Mouse (Mus musculus): ENCODE data around the gene Axin1.
"Not testable (repeated sequence)": the region's sequence is repeated elsewhere in the genome, so short reads cannot be mapped to it uniquely, and the experiment has no call there.

The Axin1 gene

GRCm38 (mm10) chr17:26122431-26123140 is 15.9 kb upstream of the Axin1 start:
- no peak for DNase-seq

GRCm38 (mm10) chr17:26123267-26123684 is 15.2 kb upstream of the Axin1 start, which contains the start of gene Mrpl28:
Gene Mrpl28, plus strand, starts transcription at chr17:26123500.
- DNase-seq, result peak; percentile 94

GRCm38 (mm10) chr17:26124560-26124959 is 13.9 kb upstream of the Axin1 start:
- no peak for DNase-seq

GRCm38 (mm10) chr17:26125226-26125625 is 13.3 kb upstream of the Axin1 start:
- no peak for DNase-seq

GRCm38 (mm10) chr17:26131062-26131732 is 7.3 kb upstream of the Axin1 start:
- no peak for DNase-seq

GRCm38 (mm10) chr17:26131856-26132853 is 6.3 kb upstream of the Axin1 start:
- DNase-seq, result no peak

DNA sequence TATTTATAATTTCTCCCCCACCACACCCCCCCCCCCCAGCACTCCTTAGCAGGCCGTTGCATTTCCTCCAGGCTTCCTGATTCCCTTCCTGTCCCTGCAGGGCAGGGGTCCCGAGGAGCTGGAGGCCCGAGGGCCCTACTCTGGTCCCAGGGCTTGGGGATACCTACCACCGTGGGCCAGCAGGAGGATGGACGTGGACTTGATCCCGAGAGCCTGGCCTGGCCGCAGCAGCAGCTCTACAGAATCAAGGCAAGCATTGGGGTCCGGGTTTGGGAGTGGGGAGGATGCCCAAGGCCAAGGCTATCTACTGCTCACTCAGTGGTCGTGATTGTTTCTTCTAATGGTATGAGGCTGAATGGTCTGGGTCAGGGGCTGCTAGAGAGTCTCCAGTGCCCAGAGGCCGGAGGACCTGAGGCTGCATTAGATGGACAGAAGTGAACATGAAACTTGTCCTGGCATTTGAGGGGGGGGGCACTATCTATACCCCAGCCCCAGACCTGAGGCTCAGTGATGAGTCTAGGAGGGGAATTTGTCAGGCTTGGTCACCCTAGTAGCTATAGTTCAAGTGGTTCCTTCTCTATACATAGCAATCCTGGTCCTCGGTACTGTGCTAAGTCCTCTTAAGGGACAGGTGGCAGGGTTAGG is 1.3 kb upstream of the Axin1 start:
- no peak for DNase-seq

GRCm38 (mm10) chr17:26137751-26138130 is 747 bp upstream of the Axin1 start:
- no peak for DNase-seq

- DNase-seq, result peak; percentile 75
Measured at GRCm38 (mm10) chr17:26138901-26139381, 453 bp downstream of the Axin1 start.

DNA sequence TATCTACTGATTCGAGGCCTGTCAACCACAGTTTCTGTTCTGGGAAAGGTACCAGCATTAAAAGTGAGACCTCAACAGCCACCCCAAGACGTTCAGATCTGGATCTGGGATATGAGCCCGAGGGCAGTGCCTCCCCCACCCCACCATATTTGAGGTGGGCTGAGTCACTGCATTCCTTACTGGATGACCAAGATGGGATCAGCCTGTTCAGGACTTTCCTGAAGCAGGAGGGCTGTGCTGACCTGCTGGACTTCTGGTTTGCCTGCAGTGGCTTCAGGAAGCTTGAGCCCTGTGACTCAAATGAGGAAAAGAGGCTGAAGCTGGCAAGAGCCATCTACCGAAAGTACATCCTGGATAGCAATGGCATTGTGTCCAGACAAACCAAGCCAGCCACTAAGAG is 4.3 kb downstream of the Axin1 start:
- DNase-seq, result no peak

DNA sequence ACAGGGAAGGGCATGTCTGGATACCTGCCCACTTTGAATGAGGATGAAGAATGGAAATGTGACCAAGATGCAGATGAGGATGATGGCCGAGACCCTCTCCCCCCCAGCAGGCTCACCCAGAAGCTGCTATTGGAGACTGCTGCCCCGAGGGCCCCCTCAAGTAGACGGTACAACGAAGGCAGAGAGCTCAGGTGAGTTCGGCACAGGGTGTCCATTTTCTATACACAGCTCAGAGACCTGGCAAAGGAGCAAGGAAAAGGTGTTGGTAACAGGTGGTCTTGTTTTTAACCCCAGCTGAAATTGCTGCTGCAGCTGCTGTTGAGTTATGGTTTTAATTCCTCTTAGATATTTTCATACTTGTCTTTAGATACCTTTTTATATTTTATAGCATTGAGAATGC is 4.9 kb downstream of the Axin1 start:
- no peak for DNase-seq

DNA sequence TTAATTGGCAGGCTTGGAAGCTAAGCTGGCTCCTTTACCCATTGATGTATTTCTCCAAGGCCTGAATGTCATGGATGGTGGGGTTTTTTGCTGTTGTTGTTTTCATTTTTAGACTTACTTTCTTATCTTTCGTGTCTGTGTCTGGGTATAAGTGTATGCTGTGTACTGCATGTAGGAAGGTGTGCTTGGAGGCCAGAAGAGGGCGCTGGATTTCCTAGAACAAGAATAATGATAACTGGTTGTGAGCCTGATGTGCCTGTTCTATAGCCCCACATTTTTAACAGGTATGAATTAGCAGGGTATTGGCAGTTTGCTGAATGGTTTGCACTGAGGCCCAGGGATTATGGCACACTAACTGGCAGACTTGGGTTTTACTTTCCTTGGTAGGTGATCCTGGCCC is 10.6 kb downstream of the Axin1 start:
- no peak for DNase-seq

DNA sequence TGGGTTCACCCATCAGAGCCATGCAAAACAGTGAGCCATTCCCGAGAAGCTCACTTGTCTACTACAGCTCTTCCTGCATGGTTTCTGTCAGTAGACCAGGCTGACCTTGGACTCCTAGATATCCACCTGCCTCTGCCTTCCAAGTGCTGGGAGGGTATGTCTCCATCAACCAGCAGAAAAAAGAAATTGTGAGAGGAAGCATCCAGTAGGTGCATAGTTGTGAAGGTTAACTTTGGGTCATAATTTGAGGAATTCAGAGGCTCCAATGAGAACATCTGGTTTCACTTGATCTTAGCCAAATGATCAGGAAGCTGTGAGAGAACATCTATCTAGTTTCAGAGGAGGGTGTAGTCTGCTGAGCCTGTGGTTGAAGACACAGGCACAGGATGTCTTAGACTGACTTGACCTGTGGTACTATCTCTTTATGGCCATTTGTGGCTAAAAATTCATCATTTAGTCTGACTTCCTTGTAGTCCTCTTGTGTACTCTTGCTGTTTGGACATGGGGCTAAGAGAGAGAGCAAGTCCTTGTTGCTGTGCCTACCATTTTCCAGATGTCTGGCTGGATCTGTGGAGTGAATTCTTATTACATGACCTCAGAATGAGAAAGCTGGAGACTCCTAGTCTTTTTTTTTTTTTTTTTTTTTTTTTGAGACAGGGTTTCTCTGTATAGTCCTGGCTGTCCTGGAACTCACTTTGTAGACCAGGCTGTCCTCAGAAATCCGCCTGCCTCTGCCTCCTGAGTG is 13.6 kb downstream of the Axin1 start:
- no peak for DNase-seq

DNA sequence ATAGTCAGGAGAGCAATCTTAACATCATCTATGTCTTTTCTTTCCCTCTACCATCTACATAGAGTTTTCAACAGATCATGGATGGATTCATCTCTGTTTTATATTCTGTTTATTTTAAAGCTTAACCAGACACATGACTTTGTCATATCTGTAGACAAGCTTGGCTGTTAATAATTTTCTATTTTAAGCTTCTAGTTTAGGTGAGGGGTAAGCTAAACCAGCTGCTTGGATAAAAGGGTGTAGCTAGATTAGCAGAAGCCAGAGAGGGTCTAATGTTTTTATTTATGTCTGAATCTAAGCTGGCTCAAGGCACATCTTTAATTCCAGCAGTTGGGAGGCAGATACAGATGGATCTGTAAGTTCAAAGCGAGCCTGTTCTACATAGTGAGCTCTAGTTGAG is 24.2 kb downstream of the Axin1 start:
- DNase-seq, result no peak

DNA sequence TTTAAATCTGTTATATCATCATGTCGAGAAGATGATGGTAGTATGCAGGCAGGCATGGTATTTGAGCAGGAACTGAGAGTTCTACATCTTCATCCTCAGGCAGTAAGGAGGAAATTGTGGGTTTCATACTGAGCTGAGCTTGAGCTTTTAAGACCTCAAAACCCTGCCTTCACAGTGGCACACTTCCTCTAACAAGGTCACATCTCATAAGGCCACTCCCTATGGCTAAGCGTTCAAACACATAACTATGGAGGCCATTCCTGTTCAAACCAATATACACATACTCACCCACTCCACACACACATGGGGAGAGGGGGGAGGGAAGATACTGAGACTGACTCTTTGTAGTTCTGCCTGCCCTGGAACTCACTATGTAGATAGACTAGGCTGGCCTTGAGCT is 29.6 kb downstream of the Axin1 start:
- peak; percentile 27 for DNase-seq

DNA sequence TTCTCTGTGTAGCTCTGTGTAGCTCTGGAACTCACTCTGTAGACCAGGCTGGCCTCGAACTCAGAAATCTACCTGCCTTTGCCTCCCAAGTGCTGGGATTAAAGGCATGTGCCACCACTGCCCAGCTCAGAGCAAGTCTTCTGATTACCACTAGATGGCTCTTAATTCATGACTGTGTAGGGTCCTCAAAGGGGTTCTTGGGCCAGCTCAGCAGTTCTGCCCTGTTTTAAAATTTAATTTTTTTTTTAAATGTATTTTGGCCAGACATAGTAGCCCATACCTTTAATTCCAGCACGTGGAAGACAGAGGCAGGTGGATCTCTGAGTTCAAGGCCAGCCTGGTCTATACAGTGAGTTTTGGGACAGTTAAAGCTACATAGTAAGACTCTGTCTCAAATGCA is 36.8 kb downstream of the Axin1 start:
- not testable (repeated sequence) for DNase-seq

- DNase-seq, result no peak
Measured at GRCm38 (mm10) chr17:26178611-26179010, 40.1 kb downstream of the Axin1 start.

DNA sequence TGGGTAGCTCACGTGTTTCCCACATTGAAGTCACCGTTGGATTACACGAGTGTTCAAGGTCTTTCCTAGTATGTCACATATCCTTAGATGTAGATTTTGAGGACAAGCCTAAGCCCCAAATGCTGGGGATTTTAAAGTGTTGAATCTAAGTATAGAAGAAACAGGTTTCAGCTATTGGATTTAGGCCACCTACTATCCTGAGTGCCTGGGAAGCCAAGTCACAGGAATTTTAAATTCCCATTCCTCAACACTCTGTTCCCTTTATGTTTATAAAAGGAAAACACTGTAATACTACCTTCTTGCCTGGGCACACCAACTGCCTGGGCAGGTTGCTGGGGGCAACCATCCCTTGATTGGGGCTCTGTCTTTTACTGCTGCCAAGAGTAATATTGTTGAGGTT is 42.7 kb downstream of the Axin1 start:
- no peak for DNase-seq

DNA sequence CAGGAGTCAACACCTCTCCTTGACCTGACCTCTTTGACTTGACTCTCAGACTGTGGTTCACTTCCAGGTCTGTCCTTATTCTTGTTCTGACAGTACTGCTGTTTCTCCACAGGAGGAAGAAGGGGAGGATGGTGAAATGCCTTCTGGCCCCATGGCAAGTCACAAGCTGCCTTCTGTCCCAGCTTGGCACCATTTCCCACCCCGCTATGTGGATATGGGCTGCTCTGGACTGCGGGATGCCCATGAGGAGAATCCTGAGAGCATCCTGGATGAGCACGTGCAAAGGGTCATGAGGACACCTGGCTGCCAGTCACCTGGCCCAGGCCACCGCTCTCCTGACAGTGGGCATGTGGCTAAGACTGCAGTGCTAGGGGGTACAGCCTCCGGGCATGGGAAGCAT is 49.1 kb downstream of the Axin1 start:
- DNase-seq, result no peak

- no peak for DNase-seq
Measured at GRCm38 (mm10) chr17:26188091-26188805, 49.8 kb downstream of the Axin1 start.

DNA sequence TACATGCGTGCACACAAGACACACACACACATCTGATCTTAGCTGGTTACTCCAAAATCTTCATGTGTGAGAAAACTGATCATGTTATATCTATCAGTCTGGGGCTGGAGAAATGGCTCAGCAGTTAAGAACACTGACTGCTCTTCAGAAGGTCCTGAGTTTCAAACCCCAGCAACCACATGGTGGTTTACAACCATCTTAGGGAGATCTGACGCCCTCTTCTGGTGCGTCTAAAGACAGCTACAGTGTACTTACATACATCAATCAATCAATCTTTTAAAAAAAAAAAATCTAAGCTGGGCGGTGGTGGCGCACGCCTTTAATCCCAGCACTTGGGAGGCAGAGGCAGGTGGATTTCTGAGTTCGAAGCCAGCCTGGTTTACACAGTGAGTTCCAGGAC is 53.0 kb downstream of the Axin1 start:
- DNase-seq, result not testable (repeated sequence)

Data from thymus, postnatal 4 days (tissue).